Mouse (Mus musculus): ENCODE data around the gene Cdc6.
"Not testable (repeated sequence)": the region's sequence is repeated elsewhere in the genome, so short reads cannot be mapped to it uniquely, and the experiment has no call there.

Cdc6 gene

GRCm38 (mm10) chr11:98932293-98933091 is 24.9 kb downstream of the Cdc6 start:
- DNase-seq: no peak

DNA sequence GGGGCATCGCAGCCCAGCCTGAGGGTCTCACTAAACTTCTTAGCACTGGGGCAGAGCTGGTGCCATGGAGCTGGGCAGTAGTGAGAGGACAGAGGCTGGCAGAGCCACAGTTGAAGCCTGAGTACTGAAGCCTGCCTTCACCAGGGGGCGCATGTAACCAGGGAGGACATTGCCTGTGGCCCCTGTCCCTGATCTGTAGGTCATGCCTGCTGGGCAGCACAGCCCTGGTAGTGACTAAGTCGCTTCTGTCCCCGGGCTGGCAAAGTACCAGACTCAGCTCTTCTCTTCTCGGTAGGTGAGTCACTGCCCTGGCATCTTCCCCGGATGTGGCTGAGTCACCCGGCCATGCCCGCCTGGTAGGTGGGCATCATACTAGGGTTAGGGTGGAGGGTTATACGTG is 25.6 kb downstream of the Cdc6 start:
- peak; percentile 89 to 92 for DNase-seq

DNA sequence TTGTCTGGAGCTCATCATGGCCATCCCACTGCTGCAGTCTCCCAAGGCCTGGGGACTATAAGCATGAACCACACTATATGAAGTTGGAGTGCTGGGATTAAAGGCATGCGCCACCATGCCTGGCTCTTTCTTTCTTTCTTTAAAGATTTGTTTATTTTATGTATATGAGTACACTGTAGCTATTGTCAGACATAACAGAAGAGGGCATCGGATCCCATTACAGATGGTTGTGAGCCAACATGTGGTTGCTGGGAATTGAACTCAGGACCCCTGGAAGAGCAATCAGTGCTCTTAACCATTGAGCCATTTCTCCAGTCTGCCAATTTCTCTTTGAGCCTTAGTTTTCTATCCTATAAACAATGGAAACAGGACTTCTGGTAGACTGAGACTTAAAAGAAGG is 26.2 kb downstream of the Cdc6 start:
- DNase-seq: not testable (repeated sequence)

DNA sequence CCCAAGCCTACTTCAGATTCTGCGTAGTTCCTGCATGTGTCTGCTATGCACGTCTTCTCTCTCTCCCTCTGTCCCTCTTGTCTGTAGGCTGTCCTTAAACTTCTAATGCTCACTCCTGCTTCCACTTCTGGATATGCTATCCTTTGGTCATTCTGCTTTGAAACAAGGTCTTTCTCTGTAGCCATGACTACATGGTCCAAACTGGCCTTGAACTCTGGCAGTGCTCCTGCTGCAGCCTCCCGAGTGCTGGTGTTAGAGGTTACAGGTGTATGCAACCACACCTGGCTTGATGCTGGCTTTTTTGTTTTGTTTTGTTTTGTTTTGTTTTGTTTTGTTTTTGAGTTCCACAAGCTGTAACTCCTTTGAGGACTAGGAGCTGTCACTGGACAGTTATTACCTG is 26.8 kb downstream of the Cdc6 start:
- no peak for DNase-seq

DNA sequence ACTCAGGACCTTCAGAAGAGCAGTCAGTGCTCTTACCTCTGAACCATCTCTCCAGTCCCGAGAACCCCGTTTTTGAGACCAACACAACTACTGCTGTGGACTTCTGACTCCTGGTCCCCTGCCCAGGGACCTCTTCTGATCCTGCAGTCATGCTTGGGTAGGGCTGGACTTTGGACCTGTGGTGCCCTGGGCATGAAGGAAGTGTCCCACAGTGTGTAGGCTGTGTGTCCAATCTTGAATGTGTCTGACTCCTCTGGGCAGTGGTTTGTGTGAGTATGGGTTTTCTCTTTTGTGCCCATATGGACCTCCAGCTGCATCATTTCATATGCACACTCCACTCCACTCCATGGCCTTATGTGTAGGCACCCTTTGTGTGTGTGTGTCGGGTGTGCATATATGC is 27.5 kb downstream of the Cdc6 start:
- no peak for DNase-seq

GRCm38 (mm10) chr11:98936170-98936569 is 28.6 kb downstream of the Cdc6 start:
- no peak for DNase-seq

DNA sequence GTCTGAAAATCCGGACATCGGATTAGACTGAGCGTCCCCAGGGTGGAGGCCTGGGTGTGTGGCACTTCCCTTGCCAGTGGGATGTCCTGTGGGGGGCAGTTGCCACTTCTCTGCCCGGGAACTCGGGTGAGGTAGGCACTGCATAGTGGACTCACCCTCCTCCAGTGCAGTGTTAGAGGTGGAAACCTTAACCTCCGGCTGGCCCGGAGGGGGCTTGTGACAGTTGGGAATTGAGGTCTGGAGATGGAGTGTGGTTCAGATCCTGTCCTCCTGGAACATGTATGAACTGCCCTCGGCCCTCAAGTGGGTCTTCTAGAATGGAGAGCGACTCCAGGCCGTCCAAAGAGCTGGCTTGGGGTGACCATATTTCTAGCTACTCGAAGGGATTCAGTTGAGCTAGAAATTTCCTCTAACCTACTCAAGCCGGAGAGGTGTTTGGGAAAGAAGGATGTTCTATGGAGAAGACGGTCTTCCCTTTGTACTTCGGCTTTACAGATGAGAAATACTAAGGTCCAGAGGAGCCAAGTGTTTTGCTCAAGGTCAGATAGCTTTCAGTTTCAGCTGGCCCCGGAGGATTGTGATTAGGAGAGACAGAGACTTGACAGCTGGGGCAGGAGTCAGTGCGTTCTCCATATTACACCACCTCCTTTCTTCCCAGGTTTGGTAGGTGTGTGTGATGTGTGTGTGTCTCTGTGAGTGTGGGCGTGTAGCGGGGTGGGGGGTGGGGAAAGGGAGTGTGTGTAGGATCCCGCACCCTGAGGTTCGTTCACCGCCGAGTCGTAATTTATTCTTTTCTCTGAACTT is 29.2 kb downstream of the Cdc6 start:
- DNase-seq: no peak

DNA sequence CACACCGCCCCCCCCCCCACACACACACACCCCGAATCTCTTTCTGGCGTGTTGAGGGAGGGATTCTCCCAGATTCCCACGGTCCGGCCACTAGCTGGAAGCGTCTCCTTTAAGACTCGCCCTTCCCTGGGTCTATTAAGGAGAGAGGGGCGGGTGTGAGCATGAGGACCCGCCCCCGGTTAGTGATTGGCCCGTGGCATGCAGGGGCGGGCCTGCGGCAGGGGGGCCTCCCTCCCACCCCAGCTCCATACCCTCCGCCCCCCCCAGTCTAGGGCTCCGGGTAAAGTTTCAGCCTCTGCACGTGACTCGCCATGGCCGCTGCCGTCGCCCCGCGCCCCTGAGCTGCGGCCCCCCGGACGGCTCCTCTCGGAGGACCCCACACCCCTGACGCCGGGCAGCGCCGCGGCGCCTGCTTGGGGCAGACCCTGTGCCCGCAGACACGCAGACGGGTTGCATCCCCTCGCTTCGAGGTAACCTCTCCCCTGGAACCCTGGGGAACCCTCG is 29.9 kb downstream of the Cdc6 start:
- DNase-seq: peak; percentile 67 to 76

DNA sequence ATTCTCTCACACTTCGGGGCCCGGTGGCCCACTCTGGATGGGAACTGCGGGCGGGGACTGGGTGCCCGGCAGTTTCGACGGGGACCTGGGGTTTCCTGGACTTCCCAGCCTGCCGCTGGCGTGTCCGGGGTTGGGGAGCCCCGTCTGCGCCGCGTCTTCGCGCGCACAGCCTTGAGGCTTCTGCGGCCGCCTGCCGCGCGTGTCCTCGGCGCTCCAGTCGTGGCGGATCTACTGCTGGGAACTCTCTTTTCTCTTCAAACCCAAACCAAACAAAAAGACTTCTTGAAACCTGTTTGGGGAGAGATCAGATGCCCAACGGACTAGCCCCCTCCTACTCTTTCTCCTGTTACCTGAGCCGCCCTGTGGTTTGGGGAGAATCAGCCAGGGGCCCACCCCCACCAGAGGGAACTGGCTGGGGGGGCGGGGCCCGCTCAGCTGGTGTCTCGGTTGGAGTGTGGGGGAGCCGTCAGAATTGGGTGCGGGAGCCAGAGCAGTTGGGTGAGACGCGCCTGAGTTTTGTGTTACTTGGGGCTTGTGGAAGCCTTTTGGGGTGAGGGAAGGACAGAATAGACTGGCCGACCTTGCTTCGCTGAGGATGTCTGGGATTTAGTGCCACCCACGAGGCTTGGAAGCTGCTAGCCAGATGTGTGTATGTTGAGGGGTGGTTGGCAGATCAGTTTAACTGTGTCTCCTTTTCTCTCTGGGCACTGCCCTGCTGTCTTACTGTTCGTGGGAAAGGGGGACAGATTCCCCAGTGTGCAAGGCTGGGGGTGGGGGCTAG is 30.5 kb downstream of the Cdc6 start:
- DNase-seq: no peak

DNA sequence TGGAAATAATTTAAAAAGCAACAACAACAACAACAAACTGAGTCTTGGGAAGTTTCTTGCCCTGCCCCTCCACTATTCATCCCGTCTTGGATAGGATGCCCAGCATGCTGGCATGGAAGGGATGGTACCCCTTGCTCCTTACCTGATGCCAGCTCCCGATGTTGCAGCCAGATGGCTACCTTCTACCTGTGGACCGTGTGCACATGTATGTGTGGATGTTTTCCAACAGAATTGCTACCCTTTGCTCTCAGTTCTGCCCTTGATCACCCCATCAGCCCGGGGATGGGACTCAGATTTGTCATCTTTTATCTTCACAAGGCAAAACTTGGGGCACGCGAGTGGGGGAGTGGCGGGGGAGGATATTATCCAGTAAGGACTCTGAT is 31.1 kb downstream of the Cdc6 start:
- DNase-seq: peak in 1 of 2 experiments; percentile 31

DNA sequence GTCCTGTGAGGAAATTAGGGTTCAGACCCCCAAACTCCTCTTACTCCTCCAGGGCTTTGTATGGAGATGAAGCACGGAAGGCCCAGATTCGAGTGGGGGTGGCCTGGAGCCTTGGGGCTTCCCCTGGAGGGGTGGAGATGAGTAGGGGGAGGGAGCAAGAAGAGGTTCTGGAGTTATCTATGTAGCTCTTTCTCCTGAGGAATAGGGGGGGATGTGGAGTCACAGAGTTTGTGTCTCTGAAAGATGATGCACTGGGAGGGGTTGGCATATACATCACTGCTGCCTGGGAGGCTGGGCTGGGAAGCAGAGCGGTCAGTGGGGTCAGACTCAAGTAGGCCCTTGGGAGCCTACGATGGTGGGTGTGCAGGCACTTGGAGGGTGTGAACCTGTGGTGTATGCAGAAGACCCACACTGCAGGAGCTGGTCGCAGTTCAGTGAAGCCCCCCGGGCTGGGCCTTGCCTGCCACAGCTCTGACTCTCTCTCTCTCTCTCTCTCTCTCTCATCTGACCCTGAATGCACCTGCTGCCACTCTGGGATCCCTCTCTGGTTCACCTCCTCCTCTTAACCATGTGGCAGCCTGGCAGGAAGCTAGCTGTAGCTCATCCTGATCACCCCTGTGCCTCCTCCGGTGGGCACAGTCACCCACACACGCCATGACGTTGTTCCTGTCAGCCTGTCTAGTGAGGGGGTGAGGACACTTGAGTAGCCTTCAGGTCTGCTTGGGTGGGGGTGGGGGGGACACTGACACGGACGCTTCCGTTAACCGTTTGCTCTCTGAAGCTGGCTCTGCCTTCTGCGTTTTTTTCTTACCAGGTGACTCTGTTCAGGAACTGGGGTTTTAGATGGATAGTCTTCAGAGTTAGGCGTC is 31.7 kb downstream of the Cdc6 start:
- peak in 1 of 2 experiments; percentile 28 for DNase-seq

DNA sequence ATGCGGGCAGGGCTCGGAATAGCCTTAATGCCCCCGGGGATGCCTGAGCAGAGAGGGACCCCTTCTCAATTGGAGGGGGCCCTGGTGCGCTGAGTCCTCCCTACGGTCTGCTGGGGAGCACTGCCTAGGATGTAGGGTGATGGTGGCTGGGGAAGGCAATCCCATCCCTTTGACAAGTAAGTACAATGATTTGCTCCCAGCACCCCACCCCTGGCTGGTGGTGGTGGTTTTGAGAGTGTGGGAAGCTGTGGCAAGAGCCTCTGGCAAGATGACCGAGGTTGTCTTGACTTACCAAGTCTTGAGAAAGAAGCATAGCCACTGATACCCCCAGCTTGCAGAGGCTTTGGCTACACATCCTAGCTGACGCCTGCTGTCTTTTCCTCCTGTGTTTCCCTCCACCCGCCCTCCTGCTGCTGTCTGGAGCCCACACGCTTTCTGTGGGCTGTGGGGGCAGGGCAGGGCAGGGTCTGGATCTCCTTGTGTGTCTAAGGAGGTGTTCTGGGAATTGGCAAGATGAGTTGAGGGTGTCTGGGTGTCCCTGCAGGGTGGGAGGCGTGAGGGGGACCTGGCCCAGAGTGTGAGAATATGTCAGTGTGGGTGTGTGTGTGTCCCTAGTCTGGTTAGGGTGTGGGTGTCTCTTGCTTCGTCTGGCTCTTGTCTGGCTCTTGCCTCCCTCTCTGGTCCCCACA is 32.5 kb downstream of the Cdc6 start:
- DNase-seq: no peak

DNA sequence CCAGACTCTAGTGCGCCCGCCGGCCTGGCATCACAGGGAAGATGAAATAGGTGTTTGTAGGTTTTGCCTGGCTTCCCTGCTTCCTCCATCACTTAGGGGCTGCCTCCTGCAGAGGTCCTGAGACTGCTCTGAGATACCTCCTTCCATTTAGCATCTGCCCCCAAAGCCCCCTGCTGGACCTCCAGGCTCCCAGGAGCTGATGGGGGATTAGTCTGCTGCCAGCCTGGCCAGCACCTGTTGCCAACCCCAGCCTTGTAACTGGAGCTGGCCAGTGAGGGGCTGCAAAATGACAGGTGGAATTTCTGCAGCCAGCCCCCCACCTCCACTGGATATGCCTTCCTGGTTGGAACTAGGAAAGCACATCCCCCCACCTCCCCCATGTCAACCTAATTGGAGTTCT is 33.2 kb downstream of the Cdc6 start:
- peak in 1 of 2 experiments; percentile 25 for DNase-seq

DNA sequence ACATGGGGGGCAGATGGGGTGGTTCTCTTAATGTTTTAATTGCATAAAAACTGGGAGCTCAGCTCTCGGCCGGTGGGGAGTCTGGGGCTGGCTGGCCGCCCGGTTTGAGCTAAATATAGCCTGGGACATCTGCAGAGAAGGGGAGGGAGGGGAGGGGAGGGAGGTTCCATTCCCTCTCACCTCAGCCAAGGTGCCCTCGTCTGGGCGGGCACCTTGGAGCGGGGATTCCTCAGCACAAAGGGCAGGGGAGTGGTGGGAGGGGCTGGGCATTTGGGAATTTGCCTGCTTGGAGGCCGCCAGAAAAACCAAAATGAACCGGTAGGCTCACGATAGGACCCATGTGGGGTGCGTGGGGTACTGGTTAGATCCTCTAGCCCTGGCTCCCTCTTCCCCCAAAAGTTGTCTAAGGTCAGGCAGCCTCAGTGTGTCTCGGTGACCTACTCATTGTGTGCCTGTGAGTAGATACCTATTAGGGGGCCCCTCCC is 33.8 kb downstream of the Cdc6 start:
- DNase-seq: peak; percentile 84 to 87

DNA sequence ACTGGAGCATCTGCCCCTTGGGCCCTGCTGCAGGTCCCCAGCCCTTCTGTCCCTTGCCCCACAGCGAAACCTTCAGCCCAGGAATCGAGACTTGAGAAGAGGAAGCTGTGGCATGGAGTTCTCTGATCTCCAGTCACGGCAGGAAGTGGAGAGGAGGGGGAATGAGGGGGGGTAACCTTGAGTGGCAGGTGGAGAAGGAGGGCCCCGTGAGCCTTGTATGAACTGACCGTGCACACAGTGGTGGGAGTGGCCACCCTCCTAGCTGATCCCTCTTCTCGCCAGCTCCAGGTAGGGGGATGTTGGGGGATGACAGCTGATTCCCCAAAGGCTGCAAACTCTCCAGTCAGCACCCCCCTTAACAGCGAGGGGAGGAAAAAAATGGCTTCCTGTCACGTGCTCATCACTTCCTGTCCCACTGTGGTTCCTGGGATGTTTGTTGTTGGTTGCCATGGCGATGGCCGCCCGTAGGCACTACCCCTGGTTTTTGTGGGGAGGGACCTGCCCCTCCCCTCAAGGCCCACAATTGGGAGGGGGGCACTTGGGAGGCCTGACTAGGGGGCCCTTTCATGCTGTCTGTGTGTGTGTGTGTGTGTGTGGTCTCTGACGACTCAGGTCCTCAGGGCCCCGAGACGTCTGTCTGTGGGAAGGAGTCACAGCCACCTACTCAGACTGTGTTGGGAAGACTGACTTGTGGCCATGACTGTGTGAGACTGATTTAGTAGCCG is 34.4 kb downstream of the Cdc6 start:
- DNase-seq: peak in 1 of 2 experiments; percentile 25

GRCm38 (mm10) chr11:98942555-98942922 is 34.9 kb downstream of the Cdc6 start:
- DNase-seq: no peak

DNA sequence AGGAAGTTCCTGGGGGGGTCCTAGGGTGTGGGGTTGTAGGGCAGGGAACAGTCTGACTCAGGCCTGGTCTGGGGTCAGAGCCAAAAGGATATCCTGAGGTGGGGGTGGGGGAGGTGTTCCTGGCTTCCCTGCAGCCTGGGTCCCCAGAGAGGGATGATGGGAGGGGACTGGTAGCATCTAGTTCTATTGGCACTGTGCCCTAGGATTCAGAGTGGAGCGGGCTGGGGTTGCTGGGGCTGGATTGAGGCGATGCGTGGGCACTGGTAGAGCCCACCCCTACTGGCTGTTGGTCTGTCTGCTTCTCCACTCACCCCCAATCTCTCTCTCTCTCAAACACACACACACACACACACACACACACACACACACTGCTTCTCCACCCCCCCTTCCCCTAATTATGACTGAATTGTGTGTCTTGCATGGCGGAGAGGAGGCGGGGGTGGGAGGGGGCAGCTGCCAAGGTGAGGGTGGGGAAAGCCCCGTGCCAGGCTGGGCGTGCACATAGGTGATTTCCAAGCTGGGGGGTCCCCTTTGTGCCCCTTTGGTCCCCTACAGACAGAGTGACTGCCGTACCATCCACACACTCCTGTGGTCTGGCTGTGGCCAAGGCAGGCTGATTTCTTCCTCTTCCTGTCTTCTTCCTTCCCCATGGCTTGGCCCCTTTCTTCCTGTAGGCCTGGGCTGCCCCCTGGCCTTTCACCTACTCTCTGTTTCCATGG is 35.5 kb downstream of the Cdc6 start:
- no peak for DNase-seq

- DNase-seq: no peak
Observed at GRCm38 (mm10) chr11:98943741-98944461, 36.3 kb downstream of the Cdc6 start.

- DNase-seq: no peak
Observed at GRCm38 (mm10) chr11:98944897-98945604, 37.5 kb downstream of the Cdc6 start.

Data from cerebellum, postnatal 36 days (tissue).